Mouse (Mus musculus): ENCODE measurements at regions not wholly inside any gene's neighbourhood (a gene's known extent, or its start where the extent isn't known, plus 50 kb on each side); places are given as distances from the start of the nearest gene placed in this dataset.
A peak's percentile ranks its signal among the peaks of the same experiment; 100 is the strongest.

- no peak for DNase-seq (ENCODE audit: inconsistent ontology term)
These were observed 110.2 kb downstream of the Tmsb4x start for GRCm38 (mm10) chrX:167098914-167099313.

GRCm38 (mm10) chrX:167091841-167092240 is 117.3 kb downstream of the Tmsb4x start:
- DNase-seq (ENCODE audit: inconsistent ontology term), result peak; percentile 42

- peak; percentile 80 for DNase-seq (ENCODE audit: inconsistent ontology term)
These were observed 120.2 kb downstream of the Tmsb4x start for GRCm38 (mm10) chrX:167088930-167089329.

GRCm38 (mm10) chrX:167088438-167088837 is 120.7 kb downstream of the Tmsb4x start:
- DNase-seq (ENCODE audit: inconsistent ontology term), result peak; percentile 34

GRCm38 (mm10) chrX:167080821-167081220 is 128.3 kb downstream of the Tmsb4x start:
- no peak for DNase-seq (ENCODE audit: inconsistent ontology term)

- no peak for DNase-seq (ENCODE audit: inconsistent ontology term)
These were observed 140.0 kb downstream of the Tmsb4x start for GRCm38 (mm10) chrX:167069075-167069474.

- no peak for DNase-seq (ENCODE audit: inconsistent ontology term)
These were observed 141.2 kb downstream of the Tmsb4x start for GRCm38 (mm10) chrX:167067918-167068317.

- no peak for DNase-seq (ENCODE audit: inconsistent ontology term)
These were observed 145.2 kb downstream of the Tmsb4x start for GRCm38 (mm10) chrX:167063881-167064280.

GRCm38 (mm10) chrX:167052456-167052855 is 156.7 kb downstream of the Tmsb4x start:
- DNase-seq (ENCODE audit: inconsistent ontology term), result no peak

GRCm38 (mm10) chrX:167050066-167050465 is 159.0 kb downstream of the Tmsb4x start:
- DNase-seq (ENCODE audit: inconsistent ontology term), result no peak

- peak; percentile 76 for DNase-seq (ENCODE audit: inconsistent ontology term)
These were observed 159.7 kb downstream of the Tmsb4x start for GRCm38 (mm10) chrX:167049191-167049968.

- DNase-seq (ENCODE audit: inconsistent ontology term), result no peak
These were observed 171.1 kb downstream of the Tmsb4x start for GRCm38 (mm10) chrX:167037971-167038370.

- DNase-seq (ENCODE audit: inconsistent ontology term), result no peak
These were observed 172.8 kb downstream of the Tmsb4x start for GRCm38 (mm10) chrX:167036355-167036754.

- DNase-seq (ENCODE audit: inconsistent ontology term), result no peak
These were observed 173.5 kb downstream of the Tmsb4x start for GRCm38 (mm10) chrX:167035639-167036038.

- DNase-seq (ENCODE audit: inconsistent ontology term), result no peak
These were observed 176.0 kb downstream of the Tmsb4x start for GRCm38 (mm10) chrX:167033091-167033490.

- peak; percentile 84 for DNase-seq (ENCODE audit: inconsistent ontology term)
These were observed 176.5 kb downstream of the Tmsb4x start for GRCm38 (mm10) chrX:167032586-167032985.

- DNase-seq (ENCODE audit: inconsistent ontology term), result no peak
These were observed 177.6 kb downstream of the Tmsb4x start for GRCm38 (mm10) chrX:167031543-167031942.

GRCm38 (mm10) chrX:167015602-167016001 is 193.5 kb downstream of the Tmsb4x start:
- no peak for DNase-seq (ENCODE audit: inconsistent ontology term)

GRCm38 (mm10) chrX:167014322-167014721 is 194.8 kb downstream of the Tmsb4x start:
- DNase-seq (ENCODE audit: inconsistent ontology term), result no peak

- DNase-seq (ENCODE audit: inconsistent ontology term), result no peak
These were observed 196.2 kb downstream of the Tmsb4x start for GRCm38 (mm10) chrX:167012891-167013290.

- no peak for DNase-seq (ENCODE audit: inconsistent ontology term)
These were observed 197.1 kb downstream of the Tmsb4x start for GRCm38 (mm10) chrX:167011977-167012542.

GRCm38 (mm10) chrX:166995855-166996254 is 213.3 kb downstream of the Tmsb4x start:
- DNase-seq (ENCODE audit: inconsistent ontology term), result no peak

- DNase-seq (ENCODE audit: inconsistent ontology term), result no peak
These were observed 228.1 kb downstream of the Tmsb4x start for GRCm38 (mm10) chrX:166981003-166981402.

Data from Muller cell, postnatal 12 days (primary cell).